Mouse (Mus musculus) urinary bladder, postnatal 36 days (tissue): ENCODE measurements around the gene Sipa1.
A peak's percentile ranks its signal among the peaks of the same experiment; 100 is the strongest.

Source experiments
- DNase-seq, 2 experiments: peaks; one replicate each; pipeline ENCODE4 v3.0.0; 2022; ENCODE audit warnings: low spot score in 2 of 2, mixed read lengths in 1 of 2

The Sipa1 gene

DNA sequence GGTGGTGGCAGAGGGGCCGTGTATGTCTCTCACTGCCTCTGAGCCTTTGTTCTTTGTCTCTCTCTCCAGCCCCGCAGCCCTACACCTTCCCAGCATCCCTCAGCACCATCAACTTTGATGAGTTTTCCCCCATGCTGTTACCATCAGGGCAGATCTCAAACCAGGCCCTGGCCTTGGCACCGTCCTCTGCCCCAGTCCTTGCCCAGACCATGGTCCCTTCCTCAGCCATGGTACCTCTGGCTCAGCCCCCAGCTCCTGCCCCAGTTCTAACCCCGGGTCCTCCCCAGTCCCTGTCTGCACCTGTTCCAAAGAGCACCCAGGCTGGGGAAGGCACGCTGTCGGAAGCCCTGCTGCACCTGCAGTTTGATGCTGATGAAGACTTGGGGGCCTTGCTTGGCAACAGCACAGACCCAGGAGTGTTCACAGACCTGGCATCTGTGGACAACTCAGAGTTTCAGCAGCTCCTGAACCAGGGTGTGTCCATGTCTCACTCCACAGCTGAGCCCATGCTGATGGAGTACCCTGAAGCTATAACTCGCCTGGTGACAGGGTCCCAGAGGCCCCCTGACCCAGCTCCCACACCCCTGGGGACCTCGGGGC, 16.7 kb downstream of the Sipa1 start:
- no peak for DNase-seq

DNA sequence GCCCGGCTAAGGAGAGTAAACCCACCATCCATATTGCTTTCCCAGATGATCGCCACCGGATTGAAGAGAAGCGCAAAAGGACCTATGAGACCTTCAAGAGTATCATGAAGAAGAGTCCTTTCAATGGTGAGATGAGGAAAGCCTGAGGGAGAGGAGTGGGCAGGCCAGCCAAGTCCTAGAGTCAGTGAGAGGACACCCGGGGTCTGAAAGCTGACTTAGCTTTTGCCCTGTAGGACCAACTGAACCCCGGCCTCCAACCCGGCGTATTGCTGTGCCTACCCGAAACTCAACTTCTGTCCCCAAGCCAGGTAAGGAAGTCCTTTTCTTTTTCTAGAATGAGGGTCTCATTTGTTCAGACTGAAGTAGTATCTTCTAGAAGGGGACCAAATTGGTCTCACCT, 18.2 kb downstream of the Sipa1 start:
- no peak for DNase-seq

GRCm38 (mm10) chr19:5641641-5642040, 21.9 kb downstream of the Sipa1 start:
- DNase-seq = no peak

DNA sequence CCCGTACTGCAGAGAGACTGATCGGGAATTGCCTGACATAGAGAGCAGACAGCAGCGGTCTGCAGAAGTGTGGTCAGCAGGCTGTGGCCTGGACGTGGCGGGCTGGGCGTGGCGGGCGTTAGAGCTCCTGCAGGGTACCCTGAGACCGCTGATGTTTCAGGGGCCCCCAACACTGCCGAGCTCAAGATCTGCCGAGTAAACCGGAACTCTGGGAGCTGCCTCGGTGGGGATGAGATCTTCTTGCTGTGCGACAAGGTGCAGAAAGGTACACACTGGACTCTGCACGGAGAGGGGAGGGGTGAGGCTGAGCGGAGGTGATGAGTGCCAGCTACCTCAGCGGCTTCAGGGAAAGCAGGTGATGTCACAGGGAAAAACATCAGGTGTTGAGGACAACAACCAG, 22.5 kb downstream of the Sipa1 start:
- DNase-seq = no peak

DNA sequence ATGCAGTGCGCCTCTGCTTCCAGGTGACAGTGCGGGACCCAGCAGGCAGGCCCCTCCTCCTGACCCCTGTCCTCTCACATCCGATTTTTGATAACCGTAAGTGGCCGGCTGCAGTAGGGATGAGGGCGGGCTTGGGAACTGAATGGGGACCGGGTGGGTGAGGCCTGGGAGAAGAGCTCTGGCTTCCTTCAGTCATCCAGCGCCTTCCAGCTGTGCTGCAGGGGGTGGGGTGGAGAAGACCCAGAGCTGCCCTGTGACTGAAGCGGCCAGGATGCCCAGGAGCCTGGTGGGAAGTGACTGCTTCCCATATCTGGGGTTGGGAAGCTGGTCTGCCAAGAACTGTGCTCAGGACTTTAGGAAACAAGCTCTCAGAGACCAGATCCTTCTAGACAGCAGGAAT, 23.2 kb downstream of the Sipa1 start:
- no peak for DNase-seq

GRCm38 (mm10) chr19:5638416-5639005, 25.0 kb downstream of the Sipa1 start:
- no peak for DNase-seq

- peak; percentile 88 to 94 for DNase-seq
Observed at GRCm38 (mm10) chr19:5637069-5638047, 26.1 kb downstream of the Sipa1 start, which contains the start of gene Rela. Gene Rela, plus strand, starts transcription at chr19:5637483.

GRCm38 (mm10) chr19:5636571-5637041, 26.9 kb downstream of the Sipa1 start:
- no peak for DNase-seq

DNA sequence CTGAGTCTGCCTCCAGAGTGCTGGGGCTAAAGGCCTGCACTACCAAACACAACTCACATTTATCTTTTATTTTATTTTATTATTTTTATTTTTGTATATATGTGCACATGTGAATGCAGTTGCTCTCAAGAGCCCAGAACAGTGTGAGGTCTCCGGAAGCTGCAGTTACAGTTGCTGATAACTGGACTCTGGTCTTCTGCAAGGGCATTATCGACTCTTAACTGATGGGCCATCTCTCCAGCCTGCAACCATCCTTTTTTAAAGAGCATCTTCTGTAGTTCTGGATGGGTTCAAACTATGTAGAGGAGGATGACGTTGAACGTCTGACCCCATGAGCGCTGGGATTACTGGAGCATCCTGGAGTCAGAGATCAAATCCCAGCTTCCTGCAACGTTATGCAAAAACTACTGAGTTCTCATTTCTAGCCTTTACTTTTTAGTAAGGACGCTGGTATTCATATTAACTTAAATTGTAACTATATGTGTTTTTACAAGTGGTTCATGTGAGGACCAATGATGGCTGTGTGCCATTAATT, 27.4 kb downstream of the Sipa1 start:
- DNase-seq = no peak

- DNase-seq = no peak
Observed at GRCm38 (mm10) chr19:5632120-5632519, 31.4 kb downstream of the Sipa1 start.

DNA sequence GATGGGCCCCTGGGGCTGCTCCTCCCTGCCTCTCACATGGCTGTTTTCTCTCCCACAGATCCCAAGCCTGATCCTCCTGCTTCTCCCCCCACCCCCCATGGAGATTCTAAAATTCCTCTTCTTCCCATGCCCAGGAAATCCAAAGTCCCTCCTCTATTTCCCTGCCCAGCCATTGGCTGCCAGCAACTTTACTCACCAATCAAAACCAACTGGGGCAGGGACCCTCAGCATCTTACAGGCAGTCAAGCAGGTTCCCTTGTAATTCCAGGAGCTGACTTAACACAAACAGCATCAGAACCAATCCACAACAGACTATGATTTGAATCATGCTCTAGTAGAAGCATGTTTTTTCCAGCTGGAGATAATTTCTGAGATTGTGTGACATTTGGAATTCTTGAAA, 33.6 kb downstream of the Sipa1 start:
- DNase-seq = no peak

DNA sequence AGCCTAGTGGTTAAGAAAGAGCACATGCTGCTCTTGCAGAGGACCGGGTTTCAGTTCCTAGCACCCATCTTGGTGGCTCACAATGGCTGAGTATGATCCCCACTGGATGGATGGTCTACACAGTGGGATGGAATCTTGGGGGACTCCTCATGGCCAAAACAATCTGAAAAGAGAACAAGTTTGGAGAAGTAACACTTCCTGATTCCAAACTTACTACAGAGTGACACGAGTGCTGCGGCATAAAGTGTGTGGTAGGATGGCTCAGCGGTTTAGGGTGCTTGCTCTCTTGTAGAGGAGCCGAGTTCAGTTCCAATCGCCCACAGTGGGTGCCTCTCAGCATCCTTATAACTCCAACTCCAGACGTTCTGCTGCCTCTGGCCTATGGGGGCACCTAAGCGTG, 38.2 kb downstream of the Sipa1 start:
- DNase-seq = no peak

- no peak for DNase-seq
Observed at GRCm38 (mm10) chr19:5621884-5622283, 41.6 kb downstream of the Sipa1 start.

DNA sequence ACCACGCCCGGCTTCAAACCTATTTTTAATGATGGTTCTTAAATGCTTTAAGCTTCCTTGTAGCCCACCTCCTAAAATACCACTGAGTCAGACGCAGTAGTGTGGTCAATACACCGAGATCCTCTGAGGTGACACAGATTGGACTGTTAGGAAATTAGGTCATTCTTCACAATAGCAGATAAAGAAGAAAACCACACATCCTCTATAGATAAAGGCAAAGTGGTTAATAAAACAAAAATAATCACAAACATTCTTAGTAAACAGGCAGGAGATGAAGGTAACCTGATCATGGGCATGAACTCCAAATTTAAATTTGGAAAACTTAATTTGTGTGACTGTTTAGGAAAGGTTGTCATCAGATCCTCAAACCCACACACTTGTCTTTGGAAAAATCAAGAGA, 43.5 kb downstream of the Sipa1 start:
- DNase-seq = no peak

DNA sequence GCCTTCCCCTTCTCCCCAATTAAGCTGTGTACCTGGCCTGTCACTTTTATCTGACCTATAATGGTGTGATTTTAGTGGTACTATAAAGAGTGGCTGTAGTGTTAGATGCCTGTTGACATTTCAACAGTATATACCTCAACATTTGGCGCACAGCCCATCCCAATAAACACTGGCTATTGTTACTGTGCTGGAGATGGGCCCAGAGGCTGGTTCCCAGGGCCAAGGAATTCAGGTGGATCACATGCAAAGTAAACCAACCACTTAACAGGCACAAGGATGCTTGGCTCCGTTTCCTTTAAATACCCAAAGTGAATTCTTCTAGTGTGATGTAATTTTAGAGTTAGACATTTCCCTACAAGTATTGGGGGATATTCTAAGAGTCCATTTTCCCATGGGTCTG, 48.6 kb downstream of the Sipa1 start:
- DNase-seq = no peak

GRCm38 (mm10) chr19:5612762-5613411, 50.6 kb downstream of the Sipa1 start:
- DNase-seq = no peak

DNA sequence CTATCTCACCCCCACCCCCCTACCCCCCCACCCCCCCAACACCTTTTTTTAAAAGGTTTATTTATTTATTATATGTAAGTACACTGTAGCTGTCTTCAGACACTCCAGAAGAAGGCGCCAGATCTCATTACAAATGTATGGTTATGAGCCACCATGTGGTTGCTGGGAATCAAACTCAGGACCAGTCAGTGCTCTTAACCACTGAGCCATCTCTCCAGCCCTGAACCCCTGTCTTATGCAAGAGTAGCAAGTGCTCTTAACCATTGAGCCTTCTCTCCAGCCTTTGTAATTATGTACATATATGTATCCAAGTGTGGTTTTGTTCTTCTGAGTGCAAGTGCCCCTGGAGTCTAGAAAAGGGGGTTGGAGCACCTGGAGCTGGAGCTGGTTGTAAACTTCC, 51.5 kb downstream of the Sipa1 start:
- no peak for DNase-seq

GRCm38 (mm10) chr19:5609547-5610404, 53.7 kb downstream of the Sipa1 start, which contains the start of gene Kat5:
Gene Kat5, minus strand, starts transcription at chr19:5610237.
- DNase-seq = peak; percentile 90 to 94

GRCm38 (mm10) chr19:5609171-5609546, 54.3 kb downstream of the Sipa1 start:
- no peak for DNase-seq

GRCm38 (mm10) chr19:5608707-5609106, 54.8 kb downstream of the Sipa1 start:
- DNase-seq = no peak
